Mouse (Mus musculus) CH12.LX (cell line): ENCODE measurements around the gene 1700012B07Rik. TPM values are rescaled to one million over a fixed set of nuclear protein-coding genes. Genes with fewer than 3 reads are reported as not detected.

Experiments used
- DNase-seq: peaks from one replicate; pipeline ENCODE4 v3.0.0-alpha.2; 2013; ENCODE audit errors: extremely low read depth
- H3K27ac ChIP-seq: 2 replicates; pipeline ENCODE4 v1.5.1; 2012; ENCODE audit warnings: low read depth, mild to moderate bottlenecking, control low read depth, moderate library complexity; ENCODE audit not compliant: insufficient read depth
- H3K27me3 ChIP-seq: replicated peaks from 2 replicates; pipeline ENCODE3; 2012; ENCODE audit warnings: inconsistent platforms
- H3K36me3 ChIP-seq, 2 experiments: replicated peaks in 1 of 2; 2 replicates each; pipeline versions ENCODE3 to v1.6.1; 2012; ENCODE audit warnings: inconsistent platforms in 1 of 2, low read length in 1 of 2, mild to moderate bottlenecking in 1 of 2, mixed read lengths in 1 of 2, moderate library complexity in 1 of 2; ENCODE audit not compliant: control insufficient read depth in 1 of 2, insufficient read depth in 1 of 2
- H3K4me1 ChIP-seq, 2 experiments: 2 replicates each; pipeline ENCODE4 v1.6.1; 2012; ENCODE audit warnings: inconsistent platforms in 1 of 2, moderate library complexity in 1 of 2; ENCODE audit not compliant: insufficient read depth in 2 of 2, control insufficient read depth in 1 of 2
- H3K4me2 ChIP-seq: 2 replicates; pipeline ENCODE4 v1.6.1; 2012; ENCODE audit warnings: low read depth, mild to moderate bottlenecking, control low read depth; ENCODE audit not compliant: poor library complexity, insufficient read depth, severe bottlenecking
- H3K4me3 ChIP-seq, 3 experiments: fragments of 150-350 bp in 1 of 3; sonication (generic) in 1 of 3; replicated peaks in 1 of 3; 2 replicates each; pipeline versions ENCODE3 to v1.5.1; 2011 to 2012; ENCODE audit warnings: low read depth in 2 of 3, low read length in 2 of 3, mild to moderate bottlenecking in 2 of 3, moderate library complexity in 2 of 3, control low read depth in 1 of 3, improper control_type of control experiment in 1 of 3, inconsistent platforms in 1 of 3, mixed read lengths in 1 of 3; ENCODE audit not compliant: poor library complexity in 1 of 3
- H3K79me2 ChIP-seq: replicated peaks from 2 replicates; pipeline ENCODE4 v1.6.1; 2012; ENCODE audit warnings: mild to moderate bottlenecking, moderate library complexity; ENCODE audit not compliant: control insufficient read depth, poor library complexity, insufficient read depth, severe bottlenecking; ENCODE audit errors: extremely low read depth
- H3K9ac ChIP-seq: 2 replicates; pipeline ENCODE4 v1.6.1; 2012; ENCODE audit warnings: low read depth, mild to moderate bottlenecking, control low read depth, moderate library complexity; ENCODE audit not compliant: insufficient read depth
- H3K9me3 ChIP-seq: replicated peaks from 2 replicates; pipeline ENCODE3; 2012; ENCODE audit warnings: low read length, inconsistent platforms, mixed read lengths
- BHLHE40 ChIP-seq: IDR thresholded peaks from 2 replicates; pipeline ENCODE4 v1.6.1; 2011; ENCODE audit warnings: mild to moderate bottlenecking, low read depth, low read length, improper control_type of control experiment
- CHD2 ChIP-seq: IDR thresholded peaks from 2 replicates; pipeline ENCODE4 v1.6.1; 2011; ENCODE audit warnings: low read length, improper control_type of control experiment
- E2F4 ChIP-seq: IDR thresholded peaks from 2 replicates; pipeline ENCODE4 v1.6.1; 2011; ENCODE audit warnings: low read depth, low read length, improper control_type of control experiment; ENCODE audit not compliant: insufficient replicate concordance
- ELF1 ChIP-seq: IDR thresholded peaks from 2 replicates; pipeline ENCODE4 v1.6.1; 2014; ENCODE audit warnings: low read depth, mild to moderate bottlenecking, inconsistent platforms, low read length, improper control_type of control experiment
- EP300 ChIP-seq: IDR thresholded peaks from 2 replicates; pipeline ENCODE4 v1.6.1; 2011; ENCODE audit warnings: low read length, improper control_type of control experiment
- GABPA ChIP-seq: IDR thresholded peaks from 2 replicates; pipeline ENCODE4 v1.6.1; 2012; ENCODE audit warnings: low read depth, low read length, improper control_type of control experiment, inconsistent platforms; ENCODE audit not compliant: insufficient replicate concordance
- HCFC1 ChIP-seq: IDR thresholded peaks from 2 replicates; pipeline ENCODE4 v1.6.1; 2012; ENCODE audit warnings: low read depth, mild to moderate bottlenecking, inconsistent platforms, low read length, improper control_type of control experiment
- JUND ChIP-seq: conservative IDR thresholded peaks from 2 replicates; pipeline ENCODE4 v1.6.1; 2011; ENCODE audit warnings: low read depth, low read length, improper control_type of control experiment
- KAT2A ChIP-seq: IDR thresholded peaks from 2 replicates; pipeline ENCODE4 v1.6.1; 2012; ENCODE audit warnings: low read length, improper control_type of control experiment, inconsistent platforms; ENCODE audit not compliant: insufficient replicate concordance
- MAFK ChIP-seq: IDR thresholded peaks from 2 replicates; pipeline ENCODE4 v1.6.1; 2011; ENCODE audit warnings: low read length, improper control_type of control experiment; ENCODE audit not compliant: insufficient replicate concordance
- MYC ChIP-seq: IDR thresholded peaks from 2 replicates; pipeline ENCODE4 v1.6.1; 2011; ENCODE audit warnings: low read depth, mild to moderate bottlenecking, improper control_type of control experiment, low read length
- POLR2AphosphoS2 ChIP-seq: IDR thresholded peaks from 2 replicates; pipeline ENCODE4 v1.6.1; 2011; ENCODE audit warnings: low read depth, low read length, improper control_type of control experiment
- RCOR1 ChIP-seq: conservative IDR thresholded peaks from 2 replicates; pipeline ENCODE4 v1.6.1; 2012; ENCODE audit warnings: low read depth, mild to moderate bottlenecking, inconsistent platforms, low read length, improper control_type of control experiment
- SIN3A ChIP-seq: IDR thresholded peaks from 2 replicates; pipeline ENCODE4 v1.6.1; 2012; ENCODE audit warnings: low read length, improper control_type of control experiment, inconsistent platforms
- SMC3 ChIP-seq: IDR thresholded peaks from 2 replicates; pipeline ENCODE4 v1.6.1; 2011; ENCODE audit warnings: low read depth, low read length, improper control_type of control experiment
- TBP ChIP-seq: conservative IDR thresholded peaks from 2 replicates; pipeline ENCODE4 v1.6.1; 2011; ENCODE audit warnings: low read depth, low read length, improper control_type of control experiment
- USF1 ChIP-seq: IDR thresholded peaks from 2 replicates; pipeline ENCODE4 v1.6.1; 2014; ENCODE audit warnings: low read depth, mild to moderate bottlenecking, inconsistent platforms, low read length, improper control_type of control experiment
- USF2 ChIP-seq: conservative IDR thresholded peaks from 2 replicates; pipeline ENCODE4 v1.6.1; 2011; ENCODE audit warnings: low read depth, low read length, improper control_type of control experiment
- ZMIZ1 ChIP-seq: IDR thresholded peaks from 2 replicates; pipeline ENCODE4 v1.6.1; 2012; ENCODE audit warnings: low read depth, mild to moderate bottlenecking, inconsistent platforms, low read length, improper control_type of control experiment
- dilution Hi-C: fragments of 300-500 bp; cut with MboI; formaldehyde crosslinking; loops from 2 replicates; pipeline ENCODE4 v1.14.3; 2020; ENCODE audit warnings: low sequenced_read_pairs; ENCODE audit not compliant: extremely low pct_unique_long_range_greater_than_20kb, extremely low pct_ligation_motif_present
- in situ Hi-C: fragments of 300-500 bp; cut with MboI; formaldehyde crosslinking; loops from 3 replicates; pipeline ENCODE4 v1.14.3; 2019; ENCODE audit warnings: low sequenced_read_pairs, low pct_ligation_motif_present, low pct_unique_long_range_greater_than_20kb, mixed read lengths
- polyA plus RNA-seq: library from polyadenylated mRNA; unstranded; fragments of >175 nt; gene quantifications from 2 replicates; pipeline ENCODE4 v1.2.1, GENCODE M21; 2012; ENCODE audit warnings: low read depth; ENCODE audit not compliant: insufficient read length
- total RNA-seq, 2 experiments: library from RNA; depleted of rRNA; stranded (reverse); fragments of 300-350 nt in 1 of 2; fragments of >200 nt in 1 of 2; gene quantifications; 2 replicates each; pipeline ENCODE4 v1.2.3; 2012 to 2014

Gene 1700012B07Rik
- total and polyA plus RNA-seq, 3 experiments: 0.29 TPM; not detected in 2

GRCm38 (mm10) chr11:109791965-109792364, 35.9 kb downstream of the 1700012B07Rik start:
- Histone ChIP-seq H3K27ac (no peak overlapping the region), H3K9ac (no peak overlapping the region), H3K27me3 (no peaks in the 10 kb centered on the region), H3K4me1 (peaks cover 3 to 10% of the 10 kb centered on the region in 2 experiments; a peak in 3 of 4 replicates), H3K4me3 (no peak overlapping the region), H3K36me3 (no peaks in the 10 kb centered on the region), H3K9me3 (no peaks in the 10 kb centered on the region), H3K79me2 (no peaks in the 10 kb centered on the region), H3K4me2 (no peak overlapping the region)
- peak; percentile 21 for DNase-seq
- dilution Hi-C loops: no loop called here
- in situ Hi-C loops: no loop called here
- no peak for TF ChIP-seq JUND
- TF ChIP-seq HCFC1: peak; percentile 14; the same call in 1 of the 2 replicates
- TF ChIP-seq SMC3: no peak
- no peak for TF ChIP-seq RCOR1
- no peak for TF ChIP-seq USF1

- Histone ChIP-seq H3K4me1 (peaks cover 3 to 10% of the 10 kb centered on the region in 2 experiments; a peak in 3 of 4 replicates), H3K79me2 (no peaks in the 10 kb centered on the region), H3K4me2 (no peak overlapping the region), H3K27ac (no peak overlapping the region), H3K9me3 (no peaks in the 10 kb centered on the region), H3K36me3 (no peaks in the 10 kb centered on the region), H3K9ac (no peak overlapping the region), H3K27me3 (no peaks in the 10 kb centered on the region), H3K4me3 (no peak overlapping the region)
- dilution Hi-C loops (no loop called here), in situ Hi-C loops (no loop called here)
- DNase-seq: no peak
- no peak for TF ChIP-seq KAT2A
- TF ChIP-seq CHD2: no peak
- no peak for TF ChIP-seq RCOR1
- TF ChIP-seq E2F4: no peak
- no peak for TF ChIP-seq HCFC1
- TF ChIP-seq MYC: no peak
- no peak for TF ChIP-seq JUND
- no peak for TF ChIP-seq BHLHE40
Measured at GRCm38 (mm10) chr11:109790221-109790620, 37.6 kb downstream of the 1700012B07Rik start.

- no peaks in the 10 kb centered on the region for H3K36me3 ChIP-seq
- TF ChIP-seq JUND (no peak), GABPA (no peak), ZMIZ1 (no peak), EP300 (no peak), POLR2AphosphoS2 (no peak), CHD2 (no peak), USF1 (no peak), MAFK (no peak), BHLHE40 (no peak), TBP (no peak), SIN3A (no peak), USF2 (no peak), ELF1 (no peak)
Measured at GRCm38 (mm10) chr11:109785392-109785791, 42.5 kb downstream of the 1700012B07Rik start.

More at GRCm38 (mm10) chr11:109785392-109785791, 42.5 kb downstream of the 1700012B07Rik start:
- Histone ChIP-seq H3K4me3 (no peak overlapping the region), H3K27ac (no peak overlapping the region), H3K4me1 (peaks cover 0 to 3% of the 10 kb centered on the region in 2 experiments; a peak in 2 of 4 replicates), H3K79me2 (no peaks in the 10 kb centered on the region), H3K9ac (no peak overlapping the region), H3K9me3 (no peaks in the 10 kb centered on the region), H3K4me2 (no peak overlapping the region), H3K27me3 (no peaks in the 10 kb centered on the region)
- DNase-seq: no peak
- in situ Hi-C loops: no loop called here
- dilution Hi-C loops: no loop called here
